Mouse (Mus musculus): ENCODE data around the gene Spryd4.
A peak's percentile ranks its signal among the peaks of the same experiment; 100 is the strongest.
"Not testable (repeated sequence)": the region's sequence is repeated elsewhere in the genome, so short reads cannot be mapped to it uniquely, and the experiment has no call there.

The Spryd4 gene

DNA sequence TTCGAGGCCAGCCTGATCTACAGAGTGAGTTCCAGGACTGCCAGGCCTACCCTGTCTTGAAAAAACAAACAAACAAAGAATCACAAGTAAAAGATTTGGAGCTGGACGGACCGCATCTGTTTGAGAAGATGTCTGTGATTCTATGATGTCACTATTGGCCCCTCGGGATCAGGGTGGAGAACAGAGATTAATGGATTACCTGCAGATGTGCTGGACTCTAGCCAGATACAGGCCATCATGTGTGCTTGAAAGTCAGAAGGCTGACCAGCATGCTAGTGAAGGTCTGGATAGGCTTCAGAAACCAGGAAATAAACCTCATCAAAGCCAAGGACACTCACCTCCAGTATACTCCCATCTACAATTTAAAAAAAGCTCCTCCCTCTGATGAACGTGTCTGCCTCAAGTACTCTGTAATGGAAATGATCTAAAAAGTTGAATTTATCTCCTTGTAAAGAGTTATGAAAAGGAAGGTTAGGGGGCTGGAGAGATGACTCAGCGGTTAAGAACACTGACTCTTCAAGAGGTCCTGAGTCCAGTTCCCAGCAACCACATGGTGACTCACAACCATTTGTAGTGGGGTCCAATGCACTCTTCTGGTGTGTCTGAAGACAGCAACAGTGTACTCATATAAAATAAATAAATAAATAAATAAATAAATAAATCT is 26.2 kb downstream of the Spryd4 start:
- no peak for DNase-seq

- no peak for DNase-seq
Measured at GRCm38 (mm10) chr10:128184296-128184695, 27.3 kb downstream of the Spryd4 start.

- no peak for DNase-seq
Measured at GRCm38 (mm10) chr10:128179989-128180388, 31.6 kb downstream of the Spryd4 start, which contains the start of gene Rbms2. Gene Rbms2, minus strand, starts transcription at chr10:128180297.

- no peak for DNase-seq
Measured at GRCm38 (mm10) chr10:128177316-128177715, 34.3 kb downstream of the Spryd4 start.

DNA sequence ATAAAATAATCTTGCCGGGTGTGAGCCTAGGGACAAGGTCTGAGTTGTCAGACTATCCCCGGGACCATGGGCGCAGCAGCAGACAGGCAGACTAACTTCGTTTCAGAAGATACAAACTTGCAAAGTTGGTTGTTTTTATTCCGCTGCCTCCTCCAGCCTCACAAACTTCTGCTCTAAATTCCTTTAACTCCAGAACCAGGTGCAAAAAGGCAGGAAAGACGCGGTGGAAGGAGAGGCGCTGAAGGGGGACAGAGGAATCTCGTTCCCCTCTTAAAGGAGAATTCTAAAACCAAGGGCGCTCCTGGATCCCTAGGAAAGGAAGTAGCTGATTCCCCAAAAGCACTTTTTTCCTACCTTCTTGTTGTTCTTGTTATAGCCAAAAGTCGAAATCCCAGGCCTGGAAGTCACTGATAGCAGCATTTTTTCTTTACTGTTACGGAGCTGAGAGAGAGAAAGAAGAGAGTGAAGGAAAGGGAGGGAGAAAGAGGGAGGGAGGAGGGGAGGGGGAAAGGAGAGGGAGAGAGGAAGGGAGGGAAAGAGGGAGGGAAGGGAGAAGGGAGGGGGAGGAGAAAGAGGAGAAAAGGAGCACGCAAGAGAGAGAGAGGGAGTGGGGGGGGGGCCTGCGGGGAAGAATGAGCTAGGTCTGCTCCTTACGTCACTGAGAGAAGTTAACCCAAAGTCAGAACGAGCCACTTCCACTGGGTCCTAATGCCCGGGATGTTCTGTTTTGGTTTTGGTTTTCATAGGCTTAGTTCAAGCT is 35.4 kb downstream of the Spryd4 start:
- peak; percentile 51 for DNase-seq

DNA sequence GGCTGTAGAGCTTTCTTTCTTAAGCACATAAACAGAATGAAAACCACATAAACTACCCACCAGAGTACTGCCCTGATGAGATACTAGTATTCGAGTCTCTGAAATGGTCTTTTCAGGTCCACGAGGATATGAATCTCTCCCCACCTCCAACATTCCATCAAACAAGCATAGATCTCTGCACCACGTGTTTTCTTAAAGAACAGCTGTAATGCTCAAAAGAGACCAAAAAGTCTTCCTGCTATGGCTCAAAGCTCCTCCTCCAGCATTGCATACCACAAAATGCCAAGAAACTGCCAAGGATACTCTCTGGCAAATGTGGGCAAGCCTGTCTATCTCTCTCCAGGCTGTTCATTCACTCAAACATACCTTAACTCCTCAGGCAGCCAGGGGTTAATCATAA is 36.3 kb downstream of the Spryd4 start:
- DNase-seq, result no peak

DNA sequence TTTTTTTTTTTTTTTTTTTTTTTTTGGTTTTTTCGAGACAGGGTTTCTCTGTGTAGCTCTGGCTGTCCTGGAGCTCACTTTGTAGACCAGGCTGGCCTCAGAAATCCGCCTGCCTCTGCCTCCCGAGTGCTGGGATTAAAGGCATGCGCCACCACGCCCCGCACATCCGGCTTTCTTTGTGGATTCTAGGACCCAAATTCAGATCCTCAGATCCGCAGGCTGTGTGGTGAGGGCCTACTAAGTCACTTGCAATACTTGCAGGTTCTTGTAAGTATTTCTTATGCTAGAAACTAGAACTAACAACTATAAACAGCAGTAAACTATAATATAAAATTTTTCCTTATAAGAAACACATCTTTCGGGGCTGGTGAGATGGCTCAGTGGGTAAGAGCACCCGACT is 40.3 kb downstream of the Spryd4 start:
- not testable (repeated sequence) for DNase-seq

DNA sequence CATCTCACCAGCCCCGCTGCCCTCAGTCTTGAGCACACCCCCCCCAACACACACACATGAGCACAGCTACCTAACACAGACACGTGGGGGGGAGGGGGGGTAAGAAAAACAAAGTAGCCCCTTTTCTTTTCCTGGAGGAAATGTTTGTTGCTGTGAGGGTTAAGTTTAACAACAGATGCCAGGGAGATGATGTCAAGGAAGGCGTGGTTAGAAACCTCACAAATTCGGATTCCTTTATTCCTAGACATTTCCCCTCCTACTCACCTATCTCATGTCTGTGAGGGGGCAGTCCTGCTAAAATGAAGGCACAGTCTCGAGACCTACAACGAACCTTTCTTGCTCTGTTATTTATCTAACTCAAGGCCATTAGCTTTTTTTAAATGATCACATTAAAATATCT is 44.5 kb downstream of the Spryd4 start:
- DNase-seq, result no peak

DNA sequence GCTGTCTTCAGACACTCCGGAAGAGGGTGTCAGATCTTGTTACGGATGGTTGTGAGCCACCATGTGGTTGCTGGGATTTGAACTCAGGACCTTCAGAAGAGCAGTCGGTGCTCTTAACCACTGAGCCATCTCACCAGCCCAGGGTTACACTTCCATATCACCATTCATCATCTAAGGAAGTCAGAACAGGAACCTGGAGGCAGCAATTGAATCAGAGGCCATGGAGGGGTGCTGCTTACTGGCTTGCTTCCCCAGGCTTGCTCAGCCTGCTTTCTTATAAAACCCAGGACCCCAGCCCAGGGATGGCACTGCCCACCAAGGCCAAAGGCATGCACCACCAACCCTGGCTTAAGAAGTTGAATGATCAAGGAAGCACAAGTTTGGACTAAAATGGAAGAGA is 45.9 kb downstream of the Spryd4 start:
- not testable (repeated sequence) for DNase-seq
